Mouse (Mus musculus): Measurements from ENCODE around the gene Arpc3. TPM values are rescaled to one million over a fixed set of nuclear protein-coding genes. Genes with fewer than 3 reads are reported as not detected.
"Not testable (repeated sequence)": the region's sequence is repeated elsewhere in the genome, so short reads cannot be mapped to it uniquely, and the experiment has no call there.

The Arpc3 gene
- polyA plus RNA-seq, 1 experiment, result 217 TPM

GRCm38 (mm10) chr5:122454883-122455282 is 63.2 kb downstream of the Arpc3 start:
- Histone ChIP-seq H3ac (ENCODE audit: control insufficient read depth, insufficient read length) (no peak overlapping the region), H3K4me2 (ENCODE audit: low read depth) (no peak overlapping the region), H3K27me3 (ENCODE audit: control insufficient read depth, insufficient read depth, insufficient read length) (no peaks in the 10 kb centered on the region), H3K4me3 (no peak overlapping the region), H3K79me2 (ENCODE audit: control insufficient read depth, insufficient read depth) (no peaks in the 10 kb centered on the region), H3K36me3 (ENCODE audit: control insufficient read depth, insufficient read depth) (peaks cover 59% of the 10 kb centered on the region)
- no peak for TF ChIP-seq USF1 (IDR thresholded peaks at IDR 0.05; ENCODE audit: low read depth)
- peak; percentile 54 for TF ChIP-seq POLR2AphosphoS2 (IDR thresholded peaks at IDR 0.05; ENCODE audit: insufficient read length, low read depth)
- no peak for TF ChIP-seq TCF12 (IDR thresholded peaks at IDR 0.05; ENCODE audit: insufficient read depth, poor library complexity, severe bottlenecking)
- TF ChIP-seq MAX (IDR thresholded peaks at IDR 0.05; ENCODE audit: low read depth), result no peak
- no peak for TF ChIP-seq SRF (IDR thresholded peaks at IDR 0.05; ENCODE audit: control insufficient read depth, insufficient read length, low read depth)
- no peak for TF ChIP-seq TCF3 (IDR thresholded peaks at IDR 0.05; ENCODE audit: insufficient read length, low read depth)
- TF ChIP-seq REST (IDR thresholded peaks at IDR 0.05; ENCODE audit: insufficient read depth, insufficient read length), result no peak

GRCm38 (mm10) chr5:122455584-122455983 is 63.9 kb downstream of the Arpc3 start:
- TF ChIP-seq TCF3 (IDR thresholded peaks at IDR 0.05; ENCODE audit: insufficient read length, low read depth) (no peak), POLR2AphosphoS2 (IDR thresholded peaks at IDR 0.05; ENCODE audit: insufficient read length, low read depth) (peak; percentile 75), REST (IDR thresholded peaks at IDR 0.05; ENCODE audit: insufficient read depth, insufficient read length) (no peak)
- Histone ChIP-seq H3K79me2 (ENCODE audit: control insufficient read depth, insufficient read depth) (no peaks in the 10 kb centered on the region), H3K4me2 (ENCODE audit: low read depth) (no peak overlapping the region), H3ac (ENCODE audit: control insufficient read depth, insufficient read length) (no peak overlapping the region), H3K4me3 (no peak overlapping the region), H3K27me3 (ENCODE audit: control insufficient read depth, insufficient read depth, insufficient read length) (no peaks in the 10 kb centered on the region), H3K36me3 (ENCODE audit: control insufficient read depth, insufficient read depth) (peaks cover 66% of the 10 kb centered on the region)

GRCm38 (mm10) chr5:122457054-122457453 is 65.4 kb downstream of the Arpc3 start:
- not testable (repeated sequence) for H3K79me2 ChIP-seq (ENCODE audit: control insufficient read depth, insufficient read depth); H3K4me2 ChIP-seq (ENCODE audit: low read depth); H3ac ChIP-seq (ENCODE audit: control insufficient read depth, insufficient read length); H3K4me3 ChIP-seq; H3K27me3 ChIP-seq (ENCODE audit: control insufficient read depth, insufficient read depth, insufficient read length)
- peak; percentile 40 for TF ChIP-seq POLR2AphosphoS2 (IDR thresholded peaks at IDR 0.05; ENCODE audit: insufficient read length, low read depth)
- peaks cover 75% of the 10 kb centered on the region for H3K36me3 ChIP-seq (ENCODE audit: control insufficient read depth, insufficient read depth)

- Histone ChIP-seq H3ac (ENCODE audit: control insufficient read depth, insufficient read length) (no peak overlapping the region), H3K36me3 (ENCODE audit: control insufficient read depth, insufficient read depth) (peaks cover 76% of the 10 kb centered on the region), H3K4me2 (ENCODE audit: low read depth) (no peak overlapping the region), H3K4me3 (no peak overlapping the region), H3K79me2 (ENCODE audit: control insufficient read depth, insufficient read depth) (no peaks in the 10 kb centered on the region), H3K27me3 (ENCODE audit: control insufficient read depth, insufficient read depth, insufficient read length) (no peaks in the 10 kb centered on the region)
- TF ChIP-seq TCF12 (IDR thresholded peaks at IDR 0.05; ENCODE audit: insufficient read depth, poor library complexity, severe bottlenecking) (no peak), USF1 (IDR thresholded peaks at IDR 0.05; ENCODE audit: low read depth) (no peak), E2F4 (IDR thresholded peaks at IDR 0.05; ENCODE audit: insufficient read depth) (no peak), CEBPB (IDR thresholded peaks at IDR 0.05; ENCODE audit: insufficient read depth, poor library complexity, severe bottlenecking) (no peak), MYOD1 (IDR thresholded peaks at IDR 0.05; ENCODE audit: control insufficient read depth in 1 of 3, insufficient read length in 2 of 3, low read depth in 2 of 3) (no peak), SRF (IDR thresholded peaks at IDR 0.05; ENCODE audit: control insufficient read depth, insufficient read length, low read depth) (no peak), MAX (IDR thresholded peaks at IDR 0.05; ENCODE audit: low read depth) (no peak), REST (IDR thresholded peaks at IDR 0.05; ENCODE audit: insufficient read depth, insufficient read length) (no peak), POLR2AphosphoS2 (IDR thresholded peaks at IDR 0.05; ENCODE audit: insufficient read length, low read depth) (no peak), TCF3 (IDR thresholded peaks at IDR 0.05; ENCODE audit: insufficient read length, low read depth) (no peak), MYOG (IDR thresholded peaks at IDR 0.05; ENCODE audit: control insufficient read depth in 1 of 3, insufficient read depth in 1 of 3, insufficient read length in 2 of 3, low read depth in 2 of 3) (no peak), POLR2A (IDR thresholded peaks at IDR 0.05; ENCODE audit: insufficient read length, low read depth) (no peak)
These were observed 66.4 kb downstream of the Arpc3 start for GRCm38 (mm10) chr5:122458066-122458465.

GRCm38 (mm10) chr5:122459335-122459734 is 67.7 kb downstream of the Arpc3 start:
- TF ChIP-seq TCF12 (IDR thresholded peaks at IDR 0.05; ENCODE audit: insufficient read depth, poor library complexity, severe bottlenecking) (no peak), E2F4 (IDR thresholded peaks at IDR 0.05; ENCODE audit: insufficient read depth) (no peak), TCF3 (IDR thresholded peaks at IDR 0.05; ENCODE audit: insufficient read length, low read depth) (no peak), REST (IDR thresholded peaks at IDR 0.05; ENCODE audit: insufficient read depth, insufficient read length) (no peak), MYOD1 (IDR thresholded peaks at IDR 0.05; ENCODE audit: control insufficient read depth in 1 of 3, insufficient read length in 2 of 3, low read depth in 2 of 3) (no peak), CEBPB (IDR thresholded peaks at IDR 0.05; ENCODE audit: insufficient read depth, poor library complexity, severe bottlenecking) (no peak), POLR2A (IDR thresholded peaks at IDR 0.05; ENCODE audit: insufficient read length, low read depth) (no peak)
- peaks cover 86% of the 10 kb centered on the region for H3K36me3 ChIP-seq (ENCODE audit: control insufficient read depth, insufficient read depth)
- H3K79me2 ChIP-seq (ENCODE audit: control insufficient read depth, insufficient read depth), result no peaks in the 10 kb centered on the region
- no peaks in the 10 kb centered on the region for H3K27me3 ChIP-seq (ENCODE audit: control insufficient read depth, insufficient read depth, insufficient read length)
- H3K4me2 ChIP-seq (ENCODE audit: low read depth), result no peak overlapping the region
- H3ac ChIP-seq (ENCODE audit: control insufficient read depth, insufficient read length), result no peak overlapping the region
- H3K4me3 ChIP-seq, result no peak overlapping the region

GRCm38 (mm10) chr5:122460656-122461055 is 69.0 kb downstream of the Arpc3 start:
- Histone ChIP-seq H3K36me3 (ENCODE audit: control insufficient read depth, insufficient read depth) (peaks cover 89% of the 10 kb centered on the region), H3K27me3 (ENCODE audit: control insufficient read depth, insufficient read depth, insufficient read length) (no peaks in the 10 kb centered on the region)

More at GRCm38 (mm10) chr5:122460656-122461055, 69.0 kb downstream of the Arpc3 start:
- Histone ChIP-seq H3K4me2 (ENCODE audit: low read depth) (no peak overlapping the region), H3K4me3 (no peak overlapping the region), H3ac (ENCODE audit: control insufficient read depth, insufficient read length) (no peak overlapping the region), H3K79me2 (ENCODE audit: control insufficient read depth, insufficient read depth) (no peaks in the 10 kb centered on the region)
- TF ChIP-seq POLR2AphosphoS2 (IDR thresholded peaks at IDR 0.05; ENCODE audit: insufficient read length, low read depth) (peak; percentile 31), TCF12 (IDR thresholded peaks at IDR 0.05; ENCODE audit: insufficient read depth, poor library complexity, severe bottlenecking) (no peak), REST (IDR thresholded peaks at IDR 0.05; ENCODE audit: insufficient read depth, insufficient read length) (no peak)

Data from myocyte (in vitro differentiated cells).